Mouse (Mus musculus): ENCODE data around the gene Minos1. TPM values are rescaled to one million over a fixed set of nuclear protein-coding genes. Genes with fewer than 3 reads are reported as not detected.

Gene Minos1
- polyA plus RNA-seq, 1 experiment, result 16.7 TPM

GRCm38 (mm10) chr4:139122557-139122956 is 8.4 kb downstream of the Minos1 start:
- TF ChIP-seq GATA1 (IDR thresholded peaks at IDR 0.05; ENCODE audit: low read length), result no peak

- TF ChIP-seq GATA1 (IDR thresholded peaks at IDR 0.05; ENCODE audit: low read length), result no peak
Observed at GRCm38 (mm10) chr4:139120998-139121397, 9.9 kb downstream of the Minos1 start.

GRCm38 (mm10) chr4:139120281-139120814 is 10.6 kb downstream of the Minos1 start:
- no peak for TF ChIP-seq GATA1 (IDR thresholded peaks at IDR 0.05; ENCODE audit: low read length)

- no peak for TF ChIP-seq GATA1 (IDR thresholded peaks at IDR 0.05; ENCODE audit: low read length)
Observed at GRCm38 (mm10) chr4:139116356-139117063, 14.4 kb downstream of the Minos1 start.

- no peak for TF ChIP-seq GATA1 (IDR thresholded peaks at IDR 0.05; ENCODE audit: low read length)
Observed at GRCm38 (mm10) chr4:139115721-139116120, 15.2 kb downstream of the Minos1 start.

GRCm38 (mm10) chr4:139112482-139112881 is 18.4 kb downstream of the Minos1 start:
- no peak for TF ChIP-seq GATA1 (IDR thresholded peaks at IDR 0.05; ENCODE audit: low read length)

- no peak for TF ChIP-seq GATA1 (IDR thresholded peaks at IDR 0.05; ENCODE audit: low read length)
Observed at GRCm38 (mm10) chr4:139111421-139111820, 19.5 kb downstream of the Minos1 start.

- TF ChIP-seq GATA1 (IDR thresholded peaks at IDR 0.05; ENCODE audit: low read length), result no peak
Observed at GRCm38 (mm10) chr4:139110858-139111257, 20.1 kb downstream of the Minos1 start.

- TF ChIP-seq GATA1 (IDR thresholded peaks at IDR 0.05; ENCODE audit: low read length), result no peak
Observed at GRCm38 (mm10) chr4:139105453-139105852, 25.5 kb downstream of the Minos1 start.

- TF ChIP-seq GATA1 (IDR thresholded peaks at IDR 0.05; ENCODE audit: low read length), result no peak
Observed at GRCm38 (mm10) chr4:139101546-139101945, 29.4 kb downstream of the Minos1 start.

GRCm38 (mm10) chr4:139100326-139100725 is 30.6 kb downstream of the Minos1 start:
- no peak for TF ChIP-seq GATA1 (IDR thresholded peaks at IDR 0.05; ENCODE audit: low read length)

- no peak for TF ChIP-seq GATA1 (IDR thresholded peaks at IDR 0.05; ENCODE audit: low read length)
Observed at GRCm38 (mm10) chr4:139096201-139096600, 34.7 kb downstream of the Minos1 start.

GRCm38 (mm10) chr4:139095406-139095805 is 35.5 kb downstream of the Minos1 start:
- TF ChIP-seq GATA1 (IDR thresholded peaks at IDR 0.05; ENCODE audit: low read length), result no peak

- TF ChIP-seq GATA1 (IDR thresholded peaks at IDR 0.05; ENCODE audit: low read length), result no peak
Observed at GRCm38 (mm10) chr4:139093196-139093530, 37.8 kb downstream of the Minos1 start.

- no peak for TF ChIP-seq GATA1 (IDR thresholded peaks at IDR 0.05; ENCODE audit: low read length)
Observed at GRCm38 (mm10) chr4:139092356-139093195, 38.3 kb downstream of the Minos1 start, which contains the start of gene Nbl1. Gene Nbl1, minus strand, starts transcription at chr4:139092993.

Measured in G1E-ER4 (cell line).